Mouse (Mus musculus): ENCODE measurements at regions not wholly inside any gene's neighbourhood (a gene's known extent, or its start where the extent isn't known, plus 50 kb on each side); places are given as distances from the start of the nearest gene placed in this dataset.

DNA sequence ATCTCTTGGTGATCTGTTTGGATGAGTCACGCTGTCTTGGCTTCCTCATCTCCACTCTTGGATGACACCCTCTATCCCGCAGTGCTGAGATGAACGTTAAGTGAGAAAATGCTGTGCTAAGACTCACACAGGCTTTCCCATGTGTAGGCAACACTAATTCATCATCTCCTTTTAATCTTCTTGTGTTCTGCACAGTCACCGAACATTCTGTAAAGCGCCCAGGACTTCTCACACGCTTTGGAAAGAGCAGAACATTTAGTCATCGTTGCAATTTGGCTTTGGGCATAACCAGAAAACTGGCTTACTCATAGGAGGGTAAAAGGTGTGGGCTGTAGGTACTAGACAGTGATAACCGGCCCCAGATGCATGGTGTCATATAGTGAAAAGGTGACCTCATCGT lies 94.9 kb downstream of the Plppr4 start:
- H3K27ac ChIP-seq (ENCODE audit: low read depth, low read length): no peak overlapping the region
- no peaks in the 10 kb centered on the region for H3K4me1 ChIP-seq (ENCODE audit: control insufficient read depth, insufficient read depth, low read length)
- no peak for ATAC-seq (replicated peaks; ENCODE audit: insufficient number of reproducible peaks, low FRiP score, low TSS enrichment)
- no peak overlapping the region for H3K9ac ChIP-seq (ENCODE audit: low read depth, low read length)
- no peaks in the 10 kb centered on the region for H3K36me3 ChIP-seq (ENCODE audit: control insufficient read depth, insufficient read depth, low read length)
- H3K4me3 ChIP-seq (ENCODE audit: low read depth, low read length): no peak overlapping the region
- no peaks in the 10 kb centered on the region for H3K27me3 ChIP-seq (ENCODE audit: control insufficient read depth, insufficient read depth, low read length)
- H3K9me3 ChIP-seq (replicated peaks; ENCODE audit: control insufficient read depth, low read length): no peaks in the 10 kb centered on the region
- no peak overlapping the region for H3K4me2 ChIP-seq
- WGBS (ENCODE audit: insufficient replicate concordance): 83% methylated on average over 9 of the region's 9 CpGs

DNA sequence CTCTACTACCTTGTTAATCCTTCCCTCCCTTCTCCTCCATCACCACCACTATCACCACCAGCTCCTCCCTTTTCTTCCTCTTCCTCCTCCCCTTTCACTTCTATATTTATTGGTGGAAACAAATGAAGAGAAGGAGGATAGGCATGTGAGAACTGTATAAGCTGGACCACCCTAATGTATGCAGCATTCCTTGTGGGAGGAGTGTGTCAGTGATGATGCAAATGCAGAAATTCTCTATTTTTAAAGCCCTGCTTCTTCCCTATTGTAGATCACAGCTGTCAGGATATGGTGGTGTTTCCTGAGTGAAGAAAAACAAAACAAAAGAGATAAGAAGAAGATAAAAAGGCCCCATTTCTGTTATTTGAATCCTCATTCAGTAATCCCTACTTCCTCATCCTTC lies 112.8 kb downstream of the Plppr4 start:
- Histone ChIP-seq H3K27me3 (ENCODE audit: control insufficient read depth, insufficient read depth, low read length) (no peaks in the 10 kb centered on the region), H3K9ac (ENCODE audit: low read depth, low read length) (no peak overlapping the region), H3K4me2 (no peak overlapping the region), H3K4me1 (ENCODE audit: control insufficient read depth, insufficient read depth, low read length) (no peaks in the 10 kb centered on the region), H3K4me3 (ENCODE audit: low read depth, low read length) (no peak overlapping the region), H3K36me3 (ENCODE audit: control insufficient read depth, insufficient read depth, low read length) (no peaks in the 10 kb centered on the region), H3K27ac (ENCODE audit: low read depth, low read length) (no peak overlapping the region), H3K9me3 (replicated peaks; ENCODE audit: control insufficient read depth, low read length) (no peaks in the 10 kb centered on the region)
- no peak for ATAC-seq (replicated peaks; ENCODE audit: insufficient number of reproducible peaks, low FRiP score, low TSS enrichment)

DNA sequence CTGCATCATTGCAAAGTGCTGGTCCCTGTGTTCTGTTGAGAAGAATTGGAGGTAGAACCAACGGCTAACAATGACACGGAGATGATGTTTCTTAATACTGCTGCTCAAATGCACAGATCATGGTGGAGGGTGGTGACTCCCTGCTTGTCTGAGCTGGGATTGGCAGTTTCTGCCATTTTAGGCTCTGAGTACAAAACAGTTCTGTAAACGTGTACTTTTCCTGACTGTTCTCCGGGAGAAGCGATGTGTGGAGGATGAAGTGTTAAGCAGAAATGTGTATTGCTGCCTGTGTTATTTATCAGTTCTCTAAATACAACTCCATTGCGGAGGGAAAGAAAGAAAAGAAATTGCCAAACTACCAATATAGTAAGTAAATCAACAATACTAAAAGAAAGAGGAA lies 118.9 kb downstream of the Plppr4 start:
- Histone ChIP-seq H3K27me3 (ENCODE audit: control insufficient read depth, insufficient read depth, low read length) (no peaks in the 10 kb centered on the region), H3K36me3 (ENCODE audit: control insufficient read depth, insufficient read depth, low read length) (no peaks in the 10 kb centered on the region), H3K4me2 (no peak overlapping the region), H3K9me3 (replicated peaks; ENCODE audit: control insufficient read depth, low read length) (no peaks in the 10 kb centered on the region), H3K4me1 (ENCODE audit: control insufficient read depth, insufficient read depth, low read length) (no peaks in the 10 kb centered on the region), H3K4me3 (ENCODE audit: low read depth, low read length) (no peak overlapping the region), H3K27ac (ENCODE audit: low read depth, low read length) (no peak overlapping the region), H3K9ac (ENCODE audit: low read depth, low read length) (no peak overlapping the region)
- ATAC-seq (replicated peaks; ENCODE audit: insufficient number of reproducible peaks, low FRiP score, low TSS enrichment): no peak
- 88% methylated on average over 6 of the region's 6 CpGs for WGBS (ENCODE audit: insufficient replicate concordance)

DNA sequence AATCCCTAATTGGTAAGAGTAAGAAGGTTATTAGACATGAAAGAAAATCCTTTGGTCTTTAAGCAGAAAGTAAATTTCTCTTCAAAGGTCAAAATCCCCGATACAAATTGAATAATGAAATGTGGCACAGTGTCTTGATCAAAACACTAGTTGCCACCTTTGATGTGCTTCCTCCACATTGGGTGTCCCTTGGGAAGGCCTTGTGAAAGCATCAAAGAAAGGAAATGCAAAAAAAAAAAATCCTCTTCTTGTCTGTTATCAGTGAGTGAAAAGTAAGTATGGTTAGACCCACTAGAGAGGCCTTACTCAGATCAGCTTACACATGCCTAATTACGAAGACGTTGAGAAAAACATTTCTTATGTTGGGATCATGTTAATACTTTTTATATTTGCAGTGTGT lies 134.1 kb downstream of the Plppr4 start:
- H3K9me3 ChIP-seq (replicated peaks; ENCODE audit: control insufficient read depth, low read length): no peaks in the 10 kb centered on the region
- H3K27ac ChIP-seq (ENCODE audit: low read depth, low read length): no peak overlapping the region
- H3K4me2 ChIP-seq: no peak overlapping the region
- no peaks in the 10 kb centered on the region for H3K27me3 ChIP-seq (ENCODE audit: control insufficient read depth, insufficient read depth, low read length)
- H3K36me3 ChIP-seq (ENCODE audit: control insufficient read depth, insufficient read depth, low read length): no peaks in the 10 kb centered on the region
- H3K4me1 ChIP-seq (ENCODE audit: control insufficient read depth, insufficient read depth, low read length): no peaks in the 10 kb centered on the region
- WGBS (ENCODE audit: insufficient replicate concordance): 79% methylated on average over 3 of the region's 3 CpGs
- H3K9ac ChIP-seq (ENCODE audit: low read depth, low read length): no peak overlapping the region
- ATAC-seq (replicated peaks; ENCODE audit: insufficient number of reproducible peaks, low FRiP score, low TSS enrichment): no peak
- H3K4me3 ChIP-seq (ENCODE audit: low read depth, low read length): no peak overlapping the region

DNA sequence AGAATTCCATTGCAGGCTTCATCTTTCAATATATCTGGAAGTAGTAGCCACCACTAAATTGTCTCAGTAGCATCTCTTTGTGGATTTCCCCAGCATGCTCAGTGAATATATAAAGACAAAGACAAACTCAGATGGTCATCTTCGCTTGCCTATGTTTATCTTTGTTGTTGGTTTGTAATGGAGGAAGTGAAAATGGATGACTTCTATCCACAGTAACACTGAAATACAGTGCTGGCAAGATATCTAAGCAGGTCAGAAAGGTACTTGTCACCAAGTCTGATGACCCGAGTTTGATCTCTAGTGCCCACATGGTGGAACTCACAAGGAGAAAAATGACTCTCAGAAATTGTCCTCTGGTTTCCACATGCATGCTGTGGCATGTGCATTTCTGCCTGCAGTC lies 135.6 kb downstream of the Plppr4 start:
- ATAC-seq (replicated peaks; ENCODE audit: insufficient number of reproducible peaks, low FRiP score, low TSS enrichment): no peak
- H3K9me3 ChIP-seq (replicated peaks; ENCODE audit: control insufficient read depth, low read length): no peaks in the 10 kb centered on the region
- H3K4me1 ChIP-seq (ENCODE audit: control insufficient read depth, insufficient read depth, low read length): no peaks in the 10 kb centered on the region
- no peak overlapping the region for H3K4me2 ChIP-seq
- 65% methylated on average over 2 of the region's 2 CpGs for WGBS (ENCODE audit: insufficient replicate concordance)
- no peak overlapping the region for H3K27ac ChIP-seq (ENCODE audit: low read depth, low read length)
- H3K36me3 ChIP-seq (ENCODE audit: control insufficient read depth, insufficient read depth, low read length): no peaks in the 10 kb centered on the region
- H3K4me3 ChIP-seq (ENCODE audit: low read depth, low read length): no peak overlapping the region
- no peak overlapping the region for H3K9ac ChIP-seq (ENCODE audit: low read depth, low read length)
- H3K27me3 ChIP-seq (ENCODE audit: control insufficient read depth, insufficient read depth, low read length): no peaks in the 10 kb centered on the region

DNA sequence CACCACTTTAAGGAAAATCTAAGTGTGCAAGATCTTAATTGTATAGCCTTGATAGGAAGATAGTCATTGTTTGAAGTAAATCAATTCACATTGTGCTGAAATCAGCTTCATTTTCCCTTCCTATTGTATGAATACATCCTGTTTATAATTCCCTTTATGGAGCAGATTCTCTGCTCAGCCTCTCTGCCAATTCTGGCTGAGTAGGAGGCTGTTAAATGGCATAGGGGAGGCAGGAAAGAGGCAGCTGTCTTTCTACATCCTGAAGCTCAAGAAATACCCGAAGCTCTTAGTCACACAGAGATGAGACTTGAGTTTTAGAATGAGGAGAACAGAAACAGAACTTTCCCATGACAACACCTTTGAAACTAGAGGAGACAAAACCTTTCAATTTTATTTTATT lies 142.7 kb downstream of the Plppr4 start:
- ATAC-seq (replicated peaks; ENCODE audit: insufficient number of reproducible peaks, low FRiP score, low TSS enrichment): no peak
- WGBS (ENCODE audit: insufficient replicate concordance): 51% methylated on average over 1 of the region's 1 CpGs

DNA sequence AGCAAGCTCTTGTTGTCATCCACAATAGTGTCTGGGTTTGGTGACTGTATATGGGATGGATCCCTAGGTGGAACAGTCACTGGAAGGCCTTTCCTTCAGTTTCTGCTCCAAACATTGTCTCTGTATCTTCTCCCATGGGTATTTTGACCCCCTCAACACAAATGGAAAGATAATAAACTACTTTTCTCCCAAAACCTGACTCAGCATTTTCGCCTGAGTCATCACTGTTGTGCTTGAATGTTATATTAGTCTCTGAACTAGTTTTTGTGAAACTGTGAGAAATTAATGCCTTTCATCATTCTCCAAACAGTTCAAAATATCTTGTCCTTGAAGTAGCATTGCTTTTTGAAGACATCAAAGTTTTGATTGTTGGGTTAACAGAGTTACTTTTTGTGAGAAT lies 168.8 kb downstream of the Plppr4 start:
- 59% methylated on average over 1 of the region's 1 CpGs for WGBS (ENCODE audit: insufficient replicate concordance)
- Histone ChIP-seq H3K4me2 (no peak overlapping the region), H3K27me3 (ENCODE audit: control insufficient read depth, insufficient read depth, low read length) (no peaks in the 10 kb centered on the region), H3K4me1 (ENCODE audit: control insufficient read depth, insufficient read depth, low read length) (no peaks in the 10 kb centered on the region), H3K4me3 (ENCODE audit: low read depth, low read length) (no peak overlapping the region), H3K9me3 (replicated peaks; ENCODE audit: control insufficient read depth, low read length) (no peaks in the 10 kb centered on the region), H3K9ac (ENCODE audit: low read depth, low read length) (no peak overlapping the region), H3K27ac (ENCODE audit: low read depth, low read length) (no peak overlapping the region), H3K36me3 (ENCODE audit: control insufficient read depth, insufficient read depth, low read length) (no peaks in the 10 kb centered on the region)
- no peak for ATAC-seq (replicated peaks; ENCODE audit: insufficient number of reproducible peaks, low FRiP score, low TSS enrichment)

More for the DNA sequence above, 142.7 kb downstream of the Plppr4 start:
- H3K9me3 ChIP-seq (replicated peaks; ENCODE audit: control insufficient read depth, low read length): no peaks in the 10 kb centered on the region
- no peak overlapping the region for H3K4me2 ChIP-seq
- no peaks in the 10 kb centered on the region for H3K36me3 ChIP-seq (ENCODE audit: control insufficient read depth, insufficient read depth, low read length)
- H3K4me1 ChIP-seq (ENCODE audit: control insufficient read depth, insufficient read depth, low read length): no peaks in the 10 kb centered on the region
- H3K27ac ChIP-seq (ENCODE audit: low read depth, low read length): no peak overlapping the region
- no peaks in the 10 kb centered on the region for H3K27me3 ChIP-seq (ENCODE audit: control insufficient read depth, insufficient read depth, low read length)
- no peak overlapping the region for H3K4me3 ChIP-seq (ENCODE audit: low read depth, low read length)
- no peak overlapping the region for H3K9ac ChIP-seq (ENCODE audit: low read depth, low read length)

DNA sequence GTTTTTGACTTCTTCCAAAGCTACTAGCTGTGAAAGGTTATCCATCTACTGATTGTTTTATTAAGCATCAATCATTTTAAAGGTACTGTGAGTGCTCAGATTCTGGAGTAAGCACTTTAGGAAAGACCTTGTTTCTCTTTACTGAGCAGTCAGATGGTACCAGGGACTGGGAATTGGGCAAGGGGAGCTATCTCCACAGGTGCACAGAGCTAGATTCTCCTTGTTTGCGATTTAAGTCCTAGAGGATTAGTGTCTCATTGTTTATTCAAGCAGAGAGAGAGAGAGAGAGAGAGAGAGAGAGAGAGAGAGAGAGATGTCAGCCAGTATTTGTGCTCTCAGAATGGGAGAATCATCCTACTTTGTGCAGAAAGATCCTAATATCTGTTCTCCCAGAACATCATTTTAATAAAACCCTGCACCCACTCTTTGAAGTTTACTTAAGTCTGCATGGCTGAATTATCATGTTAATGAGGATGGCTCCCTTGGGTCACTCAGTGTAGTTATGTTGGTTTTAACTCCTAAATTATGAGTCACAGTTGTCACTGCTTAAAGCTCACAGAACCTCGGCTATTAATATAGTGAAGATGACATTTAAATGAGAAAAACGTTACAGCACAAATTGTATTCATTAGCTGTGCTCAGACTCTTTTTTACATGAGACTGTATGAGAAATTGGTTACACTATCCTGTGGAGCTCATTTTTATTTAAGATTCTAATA lies 171.7 kb downstream of the Plppr4 start:
- Histone ChIP-seq H3K4me3 (ENCODE audit: low read depth, low read length) (no peak overlapping the region), H3K4me1 (ENCODE audit: control insufficient read depth, insufficient read depth, low read length) (no peaks in the 10 kb centered on the region), H3K27me3 (ENCODE audit: control insufficient read depth, insufficient read depth, low read length) (no peaks in the 10 kb centered on the region), H3K27ac (ENCODE audit: low read depth, low read length) (no peak overlapping the region), H3K4me2 (no peak overlapping the region), H3K36me3 (ENCODE audit: control insufficient read depth, insufficient read depth, low read length) (no peaks in the 10 kb centered on the region), H3K9ac (ENCODE audit: low read depth, low read length) (no peak overlapping the region), H3K9me3 (replicated peaks; ENCODE audit: control insufficient read depth, low read length) (no peaks in the 10 kb centered on the region)
- no peak for ATAC-seq (replicated peaks; ENCODE audit: insufficient number of reproducible peaks, low FRiP score, low TSS enrichment)
- WGBS (ENCODE audit: insufficient replicate concordance): 62% methylated on average over 3 of the region's 3 CpGs

DNA sequence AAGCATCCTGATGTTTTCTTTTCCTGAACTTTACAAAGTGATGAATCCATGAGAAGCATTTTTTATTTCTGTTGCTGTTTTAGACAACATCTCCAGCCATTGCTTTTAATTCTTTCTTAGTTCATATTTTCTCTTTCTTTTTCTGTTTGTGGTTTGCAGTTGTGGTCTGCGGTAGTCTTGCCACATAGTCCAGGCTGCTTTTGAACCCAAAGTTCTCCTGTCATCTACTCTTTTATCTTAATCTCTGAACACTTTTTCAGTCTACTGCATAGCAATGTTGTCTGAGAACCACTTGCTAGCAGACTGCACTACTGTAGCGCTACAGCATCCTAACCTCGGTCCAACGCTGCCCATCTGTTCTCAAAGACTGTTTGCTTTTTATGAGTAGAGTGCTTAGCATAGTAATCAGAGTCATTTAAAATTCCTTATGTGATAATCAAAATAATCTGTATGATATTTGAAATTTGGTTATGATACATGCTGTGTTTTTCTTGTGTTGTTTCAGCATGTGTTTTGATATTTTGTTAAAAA lies 177.0 kb downstream of the Plppr4 start:
- Histone ChIP-seq H3K36me3 (ENCODE audit: control insufficient read depth, insufficient read depth, low read length) (no peaks in the 10 kb centered on the region), H3K27ac (ENCODE audit: low read depth, low read length) (no peak overlapping the region), H3K27me3 (ENCODE audit: control insufficient read depth, insufficient read depth, low read length) (no peaks in the 10 kb centered on the region), H3K9ac (ENCODE audit: low read depth, low read length) (no peak overlapping the region), H3K4me3 (ENCODE audit: low read depth, low read length) (no peak overlapping the region), H3K4me2 (no peak overlapping the region), H3K9me3 (replicated peaks; ENCODE audit: control insufficient read depth, low read length) (no peaks in the 10 kb centered on the region), H3K4me1 (ENCODE audit: control insufficient read depth, insufficient read depth, low read length) (no peaks in the 10 kb centered on the region)
- WGBS (ENCODE audit: insufficient replicate concordance): 91% methylated on average over 4 of the region's 4 CpGs
- no peak for ATAC-seq (replicated peaks; ENCODE audit: insufficient number of reproducible peaks, low FRiP score, low TSS enrichment)

All from heart, embryonic 11.5 days (tissue).